Mouse (Mus musculus) lung, adult 2 months (tissue): Measurements from ENCODE around the gene Nrip3.

ENCODE experiments used
- CTCF ChIP-seq: fragments of 200-500 bp; IDR thresholded peaks from 2 replicates; pipeline ENCODE4 v1.5.1; 2011; ENCODE audit warnings: mild to moderate bottlenecking, low read length, control low read depth; ENCODE audit not compliant: insufficient read depth
- POLR2A ChIP-seq: fragments of 200-500 bp; IDR thresholded peaks from 2 replicates; pipeline ENCODE4 v1.6.1; 2011; ENCODE audit warnings: low read depth, mild to moderate bottlenecking, control low read depth, low read length, borderline replicate concordance; ENCODE audit errors: extremely low read depth

DNA sequence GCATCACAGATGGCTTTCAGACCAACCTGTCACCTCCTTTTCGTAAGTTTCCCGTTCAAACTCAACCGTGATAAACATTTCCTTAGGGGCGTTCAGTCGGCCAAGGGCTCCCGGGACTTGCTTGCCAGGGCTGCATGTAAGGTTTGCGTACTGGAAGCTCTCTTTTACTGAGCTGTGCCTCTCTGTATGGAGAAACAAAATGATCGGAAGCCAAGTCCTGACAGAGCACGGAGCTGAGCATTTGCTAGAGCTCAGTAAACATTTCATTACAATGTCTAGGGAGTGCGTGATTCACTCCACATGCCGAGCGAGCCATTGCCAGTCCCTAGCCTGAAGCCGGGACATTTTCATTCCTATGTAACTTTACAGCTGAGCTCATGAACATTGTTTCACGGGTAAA is 43.5 kb upstream of the Nrip3 start:
- no peak for TF ChIP-seq CTCF
- TF ChIP-seq POLR2A = no peak
